Mouse (Mus musculus): Measurements from ENCODE around the gene Matk. TPM values are rescaled to one million over a fixed set of nuclear protein-coding genes. Genes with fewer than 3 reads are reported as not detected.

The Matk gene
- polyA plus RNA-seq, 1 experiment: 3.3 TPM

DNA sequence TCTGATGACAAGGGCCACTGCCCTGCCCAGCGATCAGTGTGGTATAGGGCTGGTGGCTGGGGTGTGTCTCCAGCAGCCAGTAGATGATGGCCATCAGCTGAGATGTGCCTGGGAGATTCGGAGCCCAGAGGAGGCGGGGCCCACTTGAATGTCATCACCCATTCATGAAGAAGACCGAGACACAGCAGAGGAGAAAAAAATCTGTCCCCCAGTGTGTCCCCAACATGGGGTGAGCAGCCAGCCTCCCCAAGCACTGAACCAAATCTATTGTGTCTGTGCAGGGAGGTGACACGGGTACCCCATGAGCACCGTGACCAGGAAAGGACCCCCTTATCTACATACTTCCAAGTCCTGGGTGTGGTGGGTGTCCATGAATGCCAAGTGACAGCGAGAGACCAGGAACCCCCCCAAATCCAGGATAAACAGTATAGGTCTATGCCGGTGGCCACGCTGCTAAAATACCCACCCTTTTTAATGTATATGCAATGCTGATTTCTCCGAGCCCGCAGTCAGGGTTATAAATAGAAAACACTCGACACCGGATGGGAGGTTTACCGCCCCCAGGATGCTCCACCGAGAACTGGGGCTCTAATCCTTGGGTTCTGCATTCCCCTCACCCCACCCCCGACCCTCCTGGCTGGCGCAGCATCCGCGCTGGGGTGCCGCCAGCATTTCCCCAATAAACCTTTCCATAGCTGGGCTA is 22.8 kb upstream of the Matk start:
- H3K4me3 ChIP-seq (replicated peaks; ENCODE audit: extremely low read depth, low read depth, low read length): no peak overlapping the region
- H3K4me1 ChIP-seq (ENCODE audit: control insufficient read depth, insufficient read depth, low read length): 0 out of 2 replicates have a peak, but pooled peaks cover 2% of the 10 kb centered on the region
- no peak for DNase-seq
- TF ChIP-seq POLR2A (IDR thresholded peaks at IDR 0.05; ENCODE audit: borderline replicate concordance, extremely low read depth, low read depth, low read length) (no peak), CTCF (IDR thresholded peaks at IDR 0.05; ENCODE audit: insufficient read depth, low read length) (no peak)
- 12% methylated on average over 20 of the region's 20 CpGs for WGBS

DNA sequence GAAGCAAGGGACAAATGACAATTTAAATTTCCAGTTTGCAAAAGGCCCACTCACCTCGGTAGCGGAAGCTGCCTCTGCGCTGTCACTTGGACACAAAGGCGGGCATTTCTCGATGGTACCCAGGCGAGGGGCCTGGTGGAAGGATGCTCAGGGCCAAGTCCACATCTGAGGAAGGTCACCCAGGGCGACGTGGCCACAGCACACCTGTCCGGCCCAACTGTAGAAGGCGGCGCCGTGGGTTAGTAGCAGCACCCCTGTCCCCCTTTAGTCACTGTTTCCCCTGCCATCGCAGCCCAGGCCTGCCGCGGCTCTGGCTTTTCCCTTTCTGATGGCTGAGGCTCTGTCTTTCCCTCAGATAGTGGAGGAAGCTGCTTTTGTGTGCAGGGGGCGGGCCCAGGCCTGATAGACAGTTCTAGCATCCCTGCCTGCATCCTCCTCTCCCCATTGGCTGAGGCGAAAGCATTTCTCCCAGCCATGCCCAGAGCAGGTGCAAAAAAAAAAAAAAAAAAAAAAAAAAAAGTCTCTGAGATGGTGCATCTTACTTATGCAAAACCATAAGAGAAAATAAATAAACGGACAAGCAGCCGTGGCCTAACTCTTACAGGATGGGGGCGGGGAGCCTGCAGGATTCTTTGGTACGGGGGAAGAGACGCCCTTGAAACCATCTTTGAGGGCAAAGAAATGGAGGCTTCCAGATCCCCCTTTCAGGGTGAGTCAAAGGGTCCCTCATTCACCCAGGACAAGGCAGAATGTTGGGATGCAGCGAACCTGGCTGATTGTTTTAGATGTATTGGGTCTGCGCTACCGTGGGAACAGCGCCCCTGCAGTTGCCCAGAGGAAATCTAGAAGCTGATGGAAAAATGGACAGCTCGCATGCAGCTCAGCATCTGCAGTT is 22.1 kb upstream of the Matk start, which contains the start of gene Atcay:
TSS of gene Atcay (minus strand) at position 396 of the 895 bp plus-strand sequence.
- H3K4me1 ChIP-seq (ENCODE audit: control insufficient read depth, insufficient read depth, low read length): 0 out of 2 replicates have a peak, but pooled peaks cover 2% of the 10 kb centered on the region
- TF ChIP-seq CTCF (IDR thresholded peaks at IDR 0.05; ENCODE audit: insufficient read depth, low read length) (peak; percentile 57), POLR2A (IDR thresholded peaks at IDR 0.05; ENCODE audit: borderline replicate concordance, extremely low read depth, low read depth, low read length) (no peak)
- no peak for DNase-seq
- 10% methylated on average over 27 of the region's 27 CpGs for WGBS
- H3K4me3 ChIP-seq (replicated peaks; ENCODE audit: extremely low read depth, low read depth, low read length): no peak within 1 kb of the TSS

DNA sequence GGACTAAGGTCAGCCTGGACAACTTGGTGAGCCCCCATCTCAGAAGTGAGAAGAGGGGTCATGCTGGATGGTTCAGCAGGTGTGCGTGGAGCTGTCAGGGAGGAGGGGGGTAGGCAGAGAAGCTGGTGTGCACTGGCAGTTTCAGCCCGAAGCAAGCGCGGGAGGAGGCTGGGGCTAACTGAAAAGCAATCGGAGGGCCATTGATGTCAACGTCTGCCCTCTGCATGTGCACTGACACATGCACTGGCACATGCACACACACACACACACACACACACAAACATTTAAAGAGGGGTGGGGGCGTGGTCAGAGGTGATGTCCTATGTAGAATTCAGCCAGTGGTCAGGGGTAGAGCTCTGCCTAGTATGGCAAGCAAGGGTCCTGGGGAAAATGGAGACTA is 21.3 kb upstream of the Matk start:
- Histone ChIP-seq H3K4me1 (ENCODE audit: control insufficient read depth, insufficient read depth, low read length) (0 out of 2 replicates have a peak, but pooled peaks cover 2% of the 10 kb centered on the region), H3K4me3 (replicated peaks; ENCODE audit: extremely low read depth, low read depth, low read length) (no peak overlapping the region)
- no peak for TF ChIP-seq POLR2A (IDR thresholded peaks at IDR 0.05; ENCODE audit: borderline replicate concordance, extremely low read depth, low read depth, low read length)
- TF ChIP-seq CTCF (IDR thresholded peaks at IDR 0.05; ENCODE audit: insufficient read depth, low read length): no peak
- 57% methylated on average over 7 of the region's 7 CpGs for WGBS
- no peak for DNase-seq

DNA sequence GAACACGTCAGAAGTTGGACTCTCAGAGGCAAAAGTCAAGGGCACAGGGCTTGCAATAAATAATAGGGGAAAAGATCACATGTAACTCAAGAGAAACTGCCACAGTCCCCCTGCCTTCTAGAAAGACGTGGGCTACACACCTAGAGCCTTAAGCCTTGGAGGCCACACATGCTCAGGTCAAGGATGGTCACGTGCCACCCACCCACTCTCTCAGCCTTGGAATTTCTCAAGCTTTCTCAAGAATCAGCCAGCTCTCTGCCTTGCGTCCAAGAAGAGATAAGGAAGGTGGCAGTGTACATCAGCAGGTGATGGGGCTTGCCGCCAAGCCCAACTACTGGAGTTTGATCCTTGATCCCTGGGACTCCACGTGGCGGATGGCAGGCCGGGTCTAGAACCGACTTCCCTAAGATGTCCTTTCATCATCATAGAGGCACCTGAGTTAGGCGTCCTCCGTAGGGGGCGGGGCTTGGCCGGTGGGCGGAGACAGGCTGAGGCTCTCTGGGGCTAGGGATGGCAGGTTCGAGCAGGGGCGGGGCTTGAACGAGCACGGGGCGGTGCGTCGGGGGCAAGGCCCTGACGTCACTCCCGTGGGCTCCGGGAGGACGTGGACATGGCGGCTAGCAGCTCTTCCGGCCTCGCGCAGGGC is 20.0 kb upstream of the Matk start, which contains the start of gene Zfr2:
TSS of gene Zfr2 (plus strand) at position 576 of the 646 bp plus-strand sequence.
- H3K4me3 ChIP-seq (replicated peaks; ENCODE audit: extremely low read depth, low read depth, low read length): peak within 1 kb of the TSS; percentile 66
- 7% methylated on average over 27 of the region's 29 CpGs for WGBS
- no peak for TF ChIP-seq CTCF (IDR thresholded peaks at IDR 0.05; ENCODE audit: insufficient read depth, low read length)
- TF ChIP-seq POLR2A (IDR thresholded peaks at IDR 0.05; ENCODE audit: borderline replicate concordance, extremely low read depth, low read depth, low read length): peak; percentile 83; the same call in 1 of the 2 replicates
- peak; percentile 89 for DNase-seq
- H3K4me1 ChIP-seq (ENCODE audit: control insufficient read depth, insufficient read depth, low read length): 0 out of 2 replicates have a peak, but pooled peaks cover 2% of the 10 kb centered on the region

DNA sequence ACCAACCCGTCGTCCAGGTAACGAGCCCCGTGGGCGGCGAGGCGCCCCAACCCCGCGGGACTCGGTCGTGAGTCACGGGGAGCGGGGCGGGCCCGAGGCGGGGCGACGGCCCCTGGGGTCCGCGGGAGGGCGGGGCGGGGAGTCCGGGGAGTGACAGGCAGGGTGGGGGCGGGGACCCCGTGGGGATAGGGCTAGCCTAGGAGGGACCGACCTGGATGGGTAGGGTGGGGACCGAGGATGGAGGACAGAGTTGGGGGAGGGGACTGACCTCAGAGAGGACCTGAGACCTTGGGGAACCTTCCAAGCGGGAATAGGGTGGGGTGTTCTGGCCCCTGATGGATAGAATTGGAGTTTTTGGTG is 19.5 kb upstream of the Matk start:
- WGBS: 1% methylated on average over 27 of the region's 28 CpGs
- TF ChIP-seq CTCF (IDR thresholded peaks at IDR 0.05; ENCODE audit: insufficient read depth, low read length): no peak

DNA sequence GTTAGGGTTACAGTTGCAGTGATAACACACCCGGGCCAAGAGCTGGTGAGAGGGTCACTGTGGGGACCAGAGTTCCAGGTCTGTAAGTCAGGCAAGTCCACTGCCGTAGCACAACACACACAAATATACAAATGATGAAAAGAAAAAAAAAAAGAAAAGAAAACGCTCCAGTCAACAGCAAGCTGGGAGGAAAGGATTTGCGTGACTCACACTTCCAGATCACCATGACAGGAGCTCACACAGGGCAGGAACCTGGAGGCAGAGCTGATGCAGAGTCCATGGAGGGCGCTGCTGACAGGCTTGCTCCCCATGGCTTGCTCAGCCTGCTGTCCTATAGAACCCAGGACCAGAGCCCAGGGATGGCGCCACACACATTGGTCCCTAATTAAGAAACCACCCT is 18.5 kb upstream of the Matk start:
- no peak overlapping the region for H3K4me3 ChIP-seq (replicated peaks; ENCODE audit: extremely low read depth, low read depth, low read length)
- WGBS: 79% methylated on average over 6 of the region's 6 CpGs

More for the DNA sequence above, 19.5 kb upstream of the Matk start:
- DNase-seq: no peak
- H3K4me1 ChIP-seq (ENCODE audit: control insufficient read depth, insufficient read depth, low read length): 0 out of 2 replicates have a peak, but pooled peaks cover 2% of the 10 kb centered on the region
- peak overlapping the region; percentile 66 for H3K4me3 ChIP-seq (replicated peaks; ENCODE audit: extremely low read depth, low read depth, low read length)

DNA sequence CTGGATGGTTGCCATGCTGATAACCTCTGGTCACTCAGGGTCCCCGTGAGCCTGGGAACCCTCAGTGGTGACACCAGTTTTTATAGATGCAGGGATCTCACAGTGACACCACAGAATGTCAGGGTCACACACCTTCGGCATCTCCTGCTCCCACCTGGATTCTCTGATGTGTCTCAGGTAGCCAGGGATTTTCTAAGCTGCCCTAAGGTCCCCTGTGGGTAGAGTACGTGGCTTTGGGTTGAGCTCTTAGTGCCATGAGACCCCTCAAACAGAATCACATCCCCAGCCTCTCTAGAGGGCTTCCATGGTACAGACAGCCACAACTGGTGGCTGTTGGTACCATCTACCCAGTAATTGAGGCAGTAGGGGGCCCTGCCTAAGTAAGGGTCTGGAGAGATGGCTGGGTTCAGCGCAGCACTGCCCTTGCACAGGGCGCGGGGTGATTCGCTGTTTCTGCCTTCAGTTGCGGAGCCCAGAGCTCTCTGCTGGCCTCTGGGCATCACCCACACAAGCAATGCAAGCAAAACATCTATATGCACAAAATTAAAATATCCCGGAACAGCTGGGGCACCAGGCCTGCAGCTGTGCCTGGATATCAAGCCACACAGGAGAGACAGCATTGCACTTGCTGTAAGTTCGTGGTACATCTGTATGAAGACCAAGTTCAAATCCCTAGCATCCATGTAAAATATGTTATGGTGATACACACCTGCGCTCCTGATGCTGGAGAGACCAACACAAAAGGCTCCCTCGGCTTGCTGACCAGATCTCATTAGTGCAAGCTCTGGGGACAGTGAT is 16.1 kb upstream of the Matk start:
- no peak for TF ChIP-seq CTCF (IDR thresholded peaks at IDR 0.05; ENCODE audit: insufficient read depth, low read length)
- no peak for TF ChIP-seq POLR2A (IDR thresholded peaks at IDR 0.05; ENCODE audit: borderline replicate concordance, extremely low read depth, low read depth, low read length)
- Histone ChIP-seq H3K4me1 (ENCODE audit: control insufficient read depth, insufficient read depth, low read length) (0 out of 2 replicates have a peak, but pooled peaks cover 2% of the 10 kb centered on the region), H3K4me3 (replicated peaks; ENCODE audit: extremely low read depth, low read depth, low read length) (no peak overlapping the region)
- WGBS: 88% methylated on average over 12 of the region's 12 CpGs
- DNase-seq: no peak

More for the DNA sequence above, 18.5 kb upstream of the Matk start:
- DNase-seq: no peak
- TF ChIP-seq CTCF (IDR thresholded peaks at IDR 0.05; ENCODE audit: insufficient read depth, low read length) (no peak), POLR2A (IDR thresholded peaks at IDR 0.05; ENCODE audit: borderline replicate concordance, extremely low read depth, low read depth, low read length) (no peak)
- H3K4me1 ChIP-seq (ENCODE audit: control insufficient read depth, insufficient read depth, low read length): 0 out of 2 replicates have a peak, but pooled peaks cover 2% of the 10 kb centered on the region

DNA sequence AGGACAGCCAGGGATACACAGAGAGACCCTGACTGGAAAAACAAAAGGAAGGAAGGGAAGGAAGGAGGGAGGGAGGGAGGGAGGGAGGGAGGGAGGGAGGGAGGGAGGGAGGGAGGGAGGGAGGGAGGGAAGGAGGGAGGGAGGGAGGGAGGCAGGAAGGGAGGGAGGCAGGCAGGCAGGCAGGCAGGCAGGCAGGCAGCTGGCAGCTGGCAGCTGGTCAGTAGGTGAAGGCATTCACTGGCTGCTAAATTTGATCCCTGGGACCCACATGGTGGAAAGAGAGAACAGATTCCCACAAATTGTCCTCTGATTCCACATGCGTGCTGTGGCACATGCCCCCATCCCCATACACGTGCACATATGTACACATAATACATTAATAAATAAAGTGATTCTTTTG is 14.1 kb upstream of the Matk start:
- H3K4me1 ChIP-seq (ENCODE audit: control insufficient read depth, insufficient read depth, low read length): no peaks in the 10 kb centered on the region
- DNase-seq: no peak
- TF ChIP-seq CTCF (IDR thresholded peaks at IDR 0.05; ENCODE audit: insufficient read depth, low read length): no peak
- TF ChIP-seq POLR2A (IDR thresholded peaks at IDR 0.05; ENCODE audit: borderline replicate concordance, extremely low read depth, low read depth, low read length): no peak
- H3K4me3 ChIP-seq (replicated peaks; ENCODE audit: extremely low read depth, low read depth, low read length): no peak overlapping the region
- WGBS: 75% methylated on average over 2 of the region's 2 CpGs

All from lung, adult 2 months (tissue).